Mouse (Mus musculus) midbrain, embryonic 11.5 days (tissue): Measurements from ENCODE around the gene Reep6. TPM values are rescaled to one million over a fixed set of nuclear protein-coding genes. Genes with fewer than 3 reads are reported as not detected.

Experiments
- ATAC-seq: fragments of 200-750 bp; cut with Nextera tagmentation; 2 replicates; pipeline ENCODE4 v1.8.0; 2017; ENCODE audit warnings: moderate TSS enrichment, moderate library complexity; ENCODE audit not compliant: low FRiP score
- DNase-seq: peaks from one replicate; pipeline ENCODE4 v3.0.0; 2015; ENCODE audit warnings: low spot score; ENCODE audit errors: missing footprints
- H3K27ac ChIP-seq: fragments of 300-500 bp; sonication (generic); 2 replicates; pipeline ENCODE4 v1.5.1; 2014; ENCODE audit warnings: low read depth, low read length
- H3K27me3 ChIP-seq: fragments of 300-500 bp; sonication (generic); 2 replicates; pipeline ENCODE4 v1.6.1; 2014; ENCODE audit warnings: mild to moderate bottlenecking, low read length, moderate library complexity, mixed read lengths; ENCODE audit not compliant: control insufficient read depth, insufficient read depth
- H3K36me3 ChIP-seq: fragments of 300-500 bp; sonication (generic); 2 replicates; pipeline ENCODE4 v1.6.1; 2014; ENCODE audit warnings: mild to moderate bottlenecking, low read length, moderate library complexity, mixed read lengths; ENCODE audit not compliant: control insufficient read depth, insufficient read depth
- H3K4me1 ChIP-seq: fragments of 300-500 bp; sonication (generic); 2 replicates; pipeline ENCODE4 v1.6.1; 2014; ENCODE audit warnings: low read length; ENCODE audit not compliant: control insufficient read depth, insufficient read depth
- H3K4me2 ChIP-seq: fragments of 300-500 bp; sonication (generic); 2 replicates; pipeline ENCODE4 v1.6.1; 2014; ENCODE audit warnings: mild to moderate bottlenecking, moderate library complexity
- H3K4me3 ChIP-seq: fragments of 300-500 bp; sonication (generic); 2 replicates; pipeline ENCODE4 v1.5.1; 2014; ENCODE audit warnings: low read depth, low read length
- H3K9ac ChIP-seq: fragments of 300-500 bp; sonication (generic); 2 replicates; pipeline ENCODE4 v1.6.1; 2014; ENCODE audit warnings: low read length
- H3K9me3 ChIP-seq: fragments of 300-500 bp; sonication (generic); 2 replicates; pipeline ENCODE4 v1.6.1; 2016; ENCODE audit warnings: low read length; ENCODE audit not compliant: control insufficient read depth
- WGBS: fragments of 180-500 bp; shearing (Covaris S2); extraction: QIAGEN DNeasy Blood & Tissue Kit; methylation state at CpG from one replicate; pipeline ENCODE4 v1.1.7; 2014; 5-methylcytosine and 5-hydroxymethylcytosine counted together
- polyA plus RNA-seq: library from polyadenylated mRNA; unstranded; fragments of >200 nt; fragmentation: Nextera tagmentation; extraction: Ambion mirVana; gene quantifications from 2 replicates; pipeline ENCODE4 v1.2.1, GENCODE M21; 2014

Reep6 gene
- polyA plus RNA-seq, 1 experiment from 2014 or later, result 4.5 TPM

- no peaks in the 10 kb centered on the region for H3K9me3 ChIP-seq
- DNase-seq, result no peak
- ATAC-seq, result no peak
- peaks cover 2% of the 10 kb centered on the region; the same call in 1 of the 2 replicates for H3K27me3 ChIP-seq
- no peak overlapping the region for H3K4me2 ChIP-seq
- no peak overlapping the region for H3K27ac ChIP-seq
- no peak overlapping the region for H3K9ac ChIP-seq
- no peaks in the 10 kb centered on the region for H3K36me3 ChIP-seq
- H3K4me1 ChIP-seq, result peaks cover 21% of the 10 kb centered on the region
- 0 out of 2 replicates have a peak overlapping the region, but pooled peaks have one; percentile 2 for H3K4me3 ChIP-seq
- WGBS, result 92% methylated on average over 21 of the region's 21 CpGs
Observed at GRCm38 (mm10) chr10:80321670-80322581, 7.8 kb upstream of the Reep6 start.

GRCm38 (mm10) chr10:80322811-80323211 lies 6.9 kb upstream of the Reep6 start:
- peak overlapping the region; percentile 33 for H3K4me3 ChIP-seq
- H3K4me2 ChIP-seq, result peak overlapping the region; percentile 62
- ATAC-seq, result no peak
- WGBS, result 8% methylated on average over 28 of the region's 28 CpGs
- peak; percentile 88 for DNase-seq
- H3K27ac ChIP-seq, result no peak overlapping the region
- H3K27me3 ChIP-seq, result peaks cover 2% of the 10 kb centered on the region; the same call in 1 of the 2 replicates
- no peaks in the 10 kb centered on the region for H3K9me3 ChIP-seq
- H3K9ac ChIP-seq, result peak overlapping the region; percentile 21
- peaks cover 21% of the 10 kb centered on the region for H3K4me1 ChIP-seq
- H3K36me3 ChIP-seq, result no peaks in the 10 kb centered on the region

- Histone ChIP-seq H3K27ac (no peak overlapping the region), H3K9ac (peak overlapping the region; percentile 21), H3K36me3 (no peaks in the 10 kb centered on the region), H3K27me3 (peaks cover 2% of the 10 kb centered on the region; the same call in 1 of the 2 replicates), H3K4me1 (peaks cover 21% of the 10 kb centered on the region), H3K4me2 (peak overlapping the region; percentile 62), H3K4me3 (peak overlapping the region; percentile 33), H3K9me3 (no peaks in the 10 kb centered on the region)
- ATAC-seq (peak; percentile 33), DNase-seq (peak; percentile 92)
- under 1% methylated on average over 40 of the region's 46 CpGs for WGBS
Observed at GRCm38 (mm10) chr10:80323261-80324119, 6.3 kb upstream of the Reep6 start.

DNA sequence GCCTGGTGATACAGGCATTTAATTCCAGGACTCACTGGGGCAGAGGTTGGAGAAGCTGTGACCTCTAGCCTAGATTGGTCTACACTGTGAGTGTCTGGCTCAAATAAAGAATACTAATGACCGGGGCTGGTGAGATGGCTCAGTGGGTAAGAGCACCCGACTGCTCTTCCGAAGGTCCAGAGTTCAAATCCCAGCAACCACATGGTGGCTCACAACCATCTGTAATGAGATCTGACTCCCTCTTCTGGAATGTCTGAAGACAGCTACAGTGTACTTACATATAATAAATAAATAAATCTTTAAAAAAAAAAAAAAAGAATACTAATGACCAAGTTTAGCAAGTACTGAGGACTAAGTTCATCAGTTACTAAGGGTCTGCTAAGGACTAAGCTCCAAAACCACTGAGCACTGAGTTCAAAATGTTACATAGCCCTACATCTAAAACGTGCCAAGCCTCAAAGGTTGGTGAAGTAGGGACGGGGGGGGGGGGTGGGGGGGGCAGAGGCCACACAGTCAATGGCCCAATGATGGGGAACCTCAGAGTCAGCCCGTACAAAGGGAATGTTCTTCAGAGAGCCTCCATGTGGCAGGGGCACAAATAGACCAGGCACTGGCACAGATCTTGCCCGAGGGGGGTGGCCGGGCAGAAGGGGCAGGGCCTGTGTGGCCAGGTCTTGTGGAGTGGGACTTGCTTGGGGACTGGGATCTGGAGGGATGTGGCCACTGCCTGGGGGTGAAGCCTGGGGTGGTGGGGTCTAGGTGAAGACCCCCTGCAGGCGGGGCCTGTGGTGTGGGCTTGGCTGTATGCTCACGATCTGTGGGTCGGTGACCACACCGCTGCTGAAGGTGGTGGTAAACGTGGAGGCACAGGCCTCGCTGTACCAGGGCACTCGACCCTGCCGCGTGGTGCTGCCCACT lies 5.4 kb upstream of the Reep6 start:
- 80% methylated on average over 17 of the region's 17 CpGs for WGBS
- Histone ChIP-seq H3K27ac (no peak overlapping the region), H3K4me2 (peak overlapping the region; percentile 62; the same call in 1 of the 2 replicates), H3K4me1 (peaks cover 23% of the 10 kb centered on the region), H3K4me3 (no peak overlapping the region), H3K36me3 (no peaks in the 10 kb centered on the region), H3K27me3 (peaks cover 2% of the 10 kb centered on the region; the same call in 1 of the 2 replicates), H3K9me3 (no peaks in the 10 kb centered on the region), H3K9ac (no peak overlapping the region)
- DNase-seq (no peak), ATAC-seq (no peak)

DNA sequence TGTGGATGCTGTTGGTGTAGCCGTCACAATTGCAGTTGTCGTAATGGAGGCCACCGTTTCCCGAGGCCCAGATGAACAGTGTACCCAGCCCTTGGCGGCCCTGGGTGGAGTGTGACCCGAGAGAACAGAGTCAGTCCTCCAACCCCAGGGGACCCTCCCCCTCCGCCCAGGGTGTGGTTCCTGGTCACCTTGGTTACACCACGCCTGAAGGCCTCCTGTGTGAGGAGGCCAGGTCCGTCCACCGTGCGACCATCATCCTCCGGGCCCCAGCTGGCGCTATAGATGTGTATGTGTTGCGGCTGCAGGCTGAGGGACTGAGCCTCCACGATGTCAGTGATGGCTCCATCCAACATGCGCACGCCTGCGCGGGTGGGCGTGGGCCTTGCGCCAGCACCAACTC lies 4.7 kb upstream of the Reep6 start:
- no peak overlapping the region for H3K4me3 ChIP-seq
- H3K36me3 ChIP-seq, result no peaks in the 10 kb centered on the region
- H3K4me1 ChIP-seq, result peaks cover 17% of the 10 kb centered on the region
- H3K9ac ChIP-seq, result no peak overlapping the region
- no peak overlapping the region for H3K4me2 ChIP-seq
- WGBS, result 81% methylated on average over 21 of the region's 21 CpGs
- DNase-seq (no peak), ATAC-seq (no peak)
- H3K27me3 ChIP-seq, result peaks cover 2% of the 10 kb centered on the region; the same call in 1 of the 2 replicates
- H3K27ac ChIP-seq, result no peak overlapping the region
- no peaks in the 10 kb centered on the region for H3K9me3 ChIP-seq

DNA sequence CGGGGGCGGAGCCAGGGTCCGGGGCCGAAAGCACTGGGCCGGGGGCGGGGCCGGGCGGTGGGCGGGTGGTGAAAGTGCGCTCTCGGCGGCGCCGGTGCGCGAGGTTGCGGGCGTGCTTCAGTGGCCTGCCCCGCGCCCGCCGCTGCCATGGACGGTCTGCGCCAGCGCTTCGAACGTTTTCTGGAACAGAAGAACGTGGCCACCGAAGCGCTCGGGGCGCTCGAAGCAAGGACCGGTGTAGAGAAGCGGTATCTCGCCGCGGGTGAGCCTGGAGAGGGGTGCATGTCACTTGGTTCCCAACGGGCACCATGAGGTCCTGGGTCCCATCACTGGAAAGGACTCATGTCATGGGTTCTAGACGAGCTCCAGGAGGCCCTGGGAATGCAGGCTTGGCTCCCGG lies 331 bp downstream of the Reep6 start:
- H3K4me3 ChIP-seq, result peak overlapping the region; percentile 41
- WGBS, result 1% methylated on average over 41 of the region's 41 CpGs
- H3K9ac ChIP-seq, result peak overlapping the region; percentile 35; the same call in 1 of the 2 replicates
- DNase-seq (no peak), ATAC-seq (no peak)
- no peaks in the 10 kb centered on the region for H3K9me3 ChIP-seq
- peak overlapping the region; percentile 63 for H3K4me2 ChIP-seq
- no peak overlapping the region for H3K27ac ChIP-seq
- no peaks in the 10 kb centered on the region for H3K36me3 ChIP-seq
- H3K27me3 ChIP-seq, result peaks cover 6% of the 10 kb centered on the region; the same call in 1 of the 2 replicates
- peaks cover 8% of the 10 kb centered on the region for H3K4me1 ChIP-seq

- peaks cover 8% of the 10 kb centered on the region for H3K4me1 ChIP-seq
- peak overlapping the region; percentile 12; the same call in 1 of the 2 replicates for H3K9ac ChIP-seq
- H3K27ac ChIP-seq, result no peak overlapping the region
- WGBS, result 69% methylated on average over 2 of the region's 2 CpGs
- H3K36me3 ChIP-seq, result no peaks in the 10 kb centered on the region
- H3K4me3 ChIP-seq, result 0 out of 2 replicates have a peak overlapping the region, but pooled peaks have one; percentile 41
- ATAC-seq, result no peak
- no peak for DNase-seq
- H3K9me3 ChIP-seq, result no peaks in the 10 kb centered on the region
- peak overlapping the region; percentile 63 for H3K4me2 ChIP-seq
- peaks cover 6% of the 10 kb centered on the region; the same call in 1 of the 2 replicates for H3K27me3 ChIP-seq
Observed at GRCm38 (mm10) chr10:80330888-80331287, 1.1 kb downstream of the Reep6 start.
